Mouse (Mus musculus): Measurements from ENCODE around the gene Fam43b.

DNA sequence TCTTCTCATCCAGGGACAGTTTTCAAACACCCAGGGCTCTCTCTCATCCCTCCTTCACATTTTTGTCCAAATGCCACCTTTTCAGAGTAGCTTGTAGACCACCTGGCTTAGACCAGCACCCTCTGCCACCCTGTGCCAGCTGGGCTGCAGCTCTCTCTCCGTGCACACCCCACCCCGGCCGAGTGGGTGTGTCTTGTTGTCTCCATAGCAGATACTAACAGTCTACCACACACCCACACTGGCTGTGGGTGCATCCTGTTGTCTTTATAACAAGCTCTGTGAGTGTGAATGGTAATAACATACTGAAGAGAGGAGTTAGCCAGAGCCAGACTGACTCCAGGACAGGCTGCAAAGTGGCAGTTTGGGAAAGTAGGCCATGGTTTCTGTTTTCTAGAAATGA lies 19.7 kb upstream of the Fam43b start:
- no peak for TF ChIP-seq CTCF (IDR thresholded peaks at IDR 0.05; ENCODE audit: low read depth)
- TF ChIP-seq EP300 (IDR thresholded peaks at IDR 0.05; ENCODE audit: low read depth) = no peak
